Mouse (Mus musculus) neural tube, embryonic 12.5 days (tissue): ENCODE measurements around the gene Gm13178. TPM values are rescaled to one million over a fixed set of nuclear protein-coding genes. Genes with fewer than 3 reads are reported as not detected.

Source experiments
- ATAC-seq: fragments of 200-750 bp; cut with Nextera tagmentation; 2 replicates; pipeline ENCODE4 v1.8.0; 2017; ENCODE audit warnings: low read depth, mild to moderate bottlenecking, moderate TSS enrichment, moderate library complexity; ENCODE audit not compliant: low FRiP score
- H3K27ac ChIP-seq: fragments of 300-500 bp; sonication (generic); 2 replicates; pipeline ENCODE4 v1.5.1; 2016
- H3K27me3 ChIP-seq: fragments of 300-500 bp; sonication (generic); replicated peaks from 2 replicates; pipeline ENCODE4 v1.6.1; 2016; ENCODE audit warnings: mild to moderate bottlenecking
- H3K36me3 ChIP-seq: fragments of 300-500 bp; sonication (generic); 2 replicates; pipeline ENCODE4 v1.6.1; 2016; ENCODE audit warnings: mild to moderate bottlenecking
- H3K4me1 ChIP-seq: fragments of 300-500 bp; sonication (generic); 2 replicates; pipeline ENCODE4 v1.6.1; 2016
- H3K4me2 ChIP-seq: fragments of 300-500 bp; sonication (generic); replicated peaks from 2 replicates; pipeline ENCODE4 v1.6.1; 2016; ENCODE audit warnings: mild to moderate bottlenecking
- H3K4me3 ChIP-seq: fragments of 300-500 bp; sonication (generic); 2 replicates; pipeline ENCODE4 v1.5.1; 2016
- H3K9ac ChIP-seq: fragments of 300-500 bp; sonication (generic); 2 replicates; pipeline ENCODE4 v1.6.1; 2016; ENCODE audit warnings: mild to moderate bottlenecking
- H3K9me3 ChIP-seq: fragments of 300-500 bp; sonication (generic); 2 replicates; pipeline ENCODE4 v1.6.1; 2016; ENCODE audit warnings: mild to moderate bottlenecking
- WGBS: fragments of 180-500 bp; shearing (Covaris S2); methylation state at CpG from one replicate; pipeline ENCODE4 v1.1.7; 2016; 5-methylcytosine and 5-hydroxymethylcytosine counted together
- polyA plus RNA-seq: library from polyadenylated mRNA; unstranded; fragments of >200 nt; fragmentation: Nextera tagmentation; extraction: Ambion mirVana; gene quantifications from 2 replicates; pipeline ENCODE4 v1.2.1, GENCODE M21; 2016

Gm13178 gene
- not detected in 2 replicates for polyA plus RNA-seq

DNA sequence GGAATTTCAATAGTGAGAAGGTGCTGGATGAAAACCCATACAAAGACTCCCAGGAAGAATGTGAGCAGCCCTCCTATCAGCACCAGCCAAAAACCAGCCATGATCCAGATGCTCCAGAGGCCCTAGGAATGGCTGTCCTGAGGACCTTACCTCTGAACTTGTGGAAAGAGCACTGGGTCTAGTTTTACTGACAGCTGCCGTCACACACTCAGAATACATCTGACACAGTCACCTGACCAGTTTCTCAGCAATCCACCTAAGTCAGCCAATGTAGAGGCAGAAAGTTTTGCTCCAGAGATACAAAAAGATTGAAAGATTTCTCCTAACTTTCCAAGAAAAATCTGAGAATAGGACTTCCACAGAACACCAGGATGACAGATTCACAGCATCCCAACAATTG, at the start of gene Gm13178:
TSS of gene Gm13178 (minus strand) at position 101 of the 400 bp plus-strand sequence.
- 92% methylated on average over 1 of the region's 1 CpGs for WGBS
- ATAC-seq = no peak
- Histone ChIP-seq H3K4me1 (no peaks in the 10 kb centered on the region), H3K4me2 (no peak within 1 kb of the TSS), H3K9ac (no peak within 1 kb of the TSS), H3K4me3 (no peak within 1 kb of the TSS), H3K27ac (no peak within 1 kb of the TSS), H3K9me3 (0 out of 2 replicates have a peak, but pooled peaks cover 3% of the 10 kb centered on the region), H3K36me3 (no peaks in the 10 kb centered on the region), H3K27me3 (no peaks in the 10 kb centered on the region)

DNA sequence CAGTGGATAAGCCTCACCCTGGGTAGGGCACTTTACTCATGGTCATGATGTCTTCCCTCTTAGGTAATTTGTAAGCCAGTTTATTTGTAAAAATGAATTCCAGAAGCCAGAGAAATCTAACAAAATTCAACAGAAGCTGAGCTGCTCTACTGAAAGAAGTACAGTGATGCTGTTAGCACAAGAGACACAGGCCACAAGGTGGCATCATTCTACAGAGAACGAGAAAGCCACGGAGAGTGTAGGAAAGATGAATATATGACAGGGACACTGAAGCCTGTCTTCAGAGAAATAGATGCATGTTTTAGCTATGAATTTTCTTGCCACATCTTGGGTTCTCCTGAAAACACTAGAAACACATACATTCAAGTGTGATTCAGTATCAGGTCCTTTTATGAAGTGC, 44.5 kb upstream of the Gm13178 start:
- H3K27me3 ChIP-seq = no peaks in the 10 kb centered on the region
- H3K4me2 ChIP-seq = no peak overlapping the region
- WGBS = 35% methylated on average over 2 of the region's 2 CpGs
- no peak overlapping the region for H3K27ac ChIP-seq
- H3K9me3 ChIP-seq = no peaks in the 10 kb centered on the region
- H3K9ac ChIP-seq = no peak overlapping the region
- ATAC-seq = no peak
- H3K4me1 ChIP-seq = no peaks in the 10 kb centered on the region
- H3K4me3 ChIP-seq = no peak overlapping the region
- H3K36me3 ChIP-seq = no peaks in the 10 kb centered on the region

DNA sequence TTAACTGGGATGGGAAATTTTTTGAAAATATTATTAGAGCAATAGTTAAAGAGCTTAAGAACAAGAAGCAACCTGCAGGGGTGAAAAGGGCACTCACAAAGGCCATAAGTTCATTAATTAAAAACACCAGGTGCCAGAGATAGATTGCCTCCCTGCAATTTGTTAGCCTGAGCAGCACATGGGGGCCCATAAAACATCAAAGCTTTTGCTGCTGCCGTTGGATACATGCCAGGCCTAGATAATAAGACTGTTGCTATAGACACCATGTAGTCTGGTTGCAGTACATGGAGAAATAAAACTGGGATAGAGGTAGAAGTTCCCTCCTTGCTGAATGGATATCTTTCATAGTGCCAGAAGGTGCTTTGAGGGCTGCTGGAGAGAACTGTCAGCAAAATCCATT, 27.9 kb upstream of the Gm13178 start:
- H3K36me3 ChIP-seq = no peaks in the 10 kb centered on the region
- no peak overlapping the region for H3K4me2 ChIP-seq
- 7% methylated on average over 1 of the region's 1 CpGs for WGBS
- H3K4me1 ChIP-seq = no peaks in the 10 kb centered on the region
- no peaks in the 10 kb centered on the region for H3K27me3 ChIP-seq
- H3K9ac ChIP-seq = no peak overlapping the region
- no peaks in the 10 kb centered on the region; the same call in 1 of the 2 replicates for H3K9me3 ChIP-seq
- no peak overlapping the region for H3K27ac ChIP-seq
- H3K4me3 ChIP-seq = no peak overlapping the region
- ATAC-seq = peak; percentile 50; the same call in 1 of the 2 replicates

DNA sequence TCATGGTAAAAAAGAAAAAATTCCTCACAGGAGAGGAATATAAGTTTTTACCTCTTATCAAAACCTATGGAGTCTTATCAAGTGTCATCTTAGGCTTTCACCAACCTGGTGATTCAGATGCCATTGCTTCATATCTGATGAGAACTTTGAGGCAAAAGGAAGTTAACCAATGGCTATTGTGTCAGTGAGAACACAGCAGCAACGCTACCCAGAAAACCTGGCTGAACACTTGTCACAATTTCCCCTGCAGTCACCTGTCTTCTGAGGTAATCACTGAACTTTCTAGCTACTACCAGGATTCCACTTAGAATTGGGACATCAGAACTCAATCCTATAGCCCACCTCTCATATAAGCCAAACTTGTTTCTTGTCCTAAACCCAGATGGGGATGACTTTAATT, 1.5 kb downstream of the Gm13178 start:
- Histone ChIP-seq H3K27ac (no peak overlapping the region), H3K9me3 (0 out of 2 replicates have a peak, but pooled peaks cover 3% of the 10 kb centered on the region), H3K36me3 (no peaks in the 10 kb centered on the region), H3K27me3 (no peaks in the 10 kb centered on the region), H3K4me1 (no peaks in the 10 kb centered on the region), H3K9ac (no peak overlapping the region), H3K4me3 (no peak overlapping the region), H3K4me2 (no peak overlapping the region)
- ATAC-seq = no peak
- 88% methylated on average over 1 of the region's 1 CpGs for WGBS

DNA sequence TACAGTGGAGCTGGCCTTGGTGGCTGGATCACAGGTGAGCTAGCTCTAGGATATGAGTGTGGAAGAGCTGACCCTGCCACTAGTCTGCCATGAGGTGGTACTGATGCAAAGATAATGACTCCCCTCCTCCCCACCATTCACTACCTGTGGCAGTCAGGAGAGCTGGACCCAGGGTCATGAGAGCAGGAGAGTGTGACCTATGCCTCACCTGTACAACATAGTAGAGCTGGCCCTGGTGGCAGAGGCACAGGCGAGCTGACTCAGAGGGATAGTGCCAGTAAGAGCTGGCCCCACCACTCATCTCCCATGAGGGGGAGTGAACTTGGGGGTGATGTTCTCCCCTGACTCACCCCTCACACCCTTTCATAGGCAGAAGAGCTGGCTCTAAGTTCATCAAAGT, 2.9 kb downstream of the Gm13178 start:
- Histone ChIP-seq H3K9ac (no peak overlapping the region), H3K4me1 (no peaks in the 10 kb centered on the region), H3K27ac (no peak overlapping the region), H3K9me3 (0 out of 2 replicates have a peak, but pooled peaks cover 3% of the 10 kb centered on the region), H3K27me3 (no peaks in the 10 kb centered on the region), H3K36me3 (no peaks in the 10 kb centered on the region), H3K4me3 (no peak overlapping the region), H3K4me2 (no peak overlapping the region)
- 86% methylated on average over 1 of the region's 1 CpGs for WGBS
- ATAC-seq = no peak

DNA sequence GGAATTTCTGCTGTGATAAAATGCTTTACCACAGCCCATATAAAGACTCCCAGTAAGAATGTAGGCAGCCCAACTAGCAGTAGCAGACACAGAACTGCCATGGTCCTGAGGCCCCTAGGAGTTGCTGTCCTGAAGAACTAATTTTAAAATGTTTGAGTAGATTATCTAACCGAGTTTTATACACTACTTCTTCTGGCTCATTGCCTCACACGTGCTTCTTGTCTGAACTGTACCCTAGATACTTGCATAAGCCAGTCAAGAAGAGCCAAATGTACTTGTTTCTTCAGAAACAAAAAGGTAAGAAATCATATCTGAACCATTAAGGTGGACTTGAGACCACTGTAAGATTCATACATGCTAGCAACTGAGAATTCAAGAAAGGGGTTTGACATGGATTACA, 34.9 kb downstream of the Gm13178 start, which contains the start of gene Gm436:
TSS of gene Gm436 (minus strand) at position 101 of the 400 bp plus-strand sequence.
- Histone ChIP-seq H3K27me3 (no peaks in the 10 kb centered on the region), H3K9me3 (no peaks in the 10 kb centered on the region), H3K9ac (no peak within 1 kb of the TSS), H3K27ac (no peak within 1 kb of the TSS), H3K4me1 (no peaks in the 10 kb centered on the region), H3K36me3 (no peaks in the 10 kb centered on the region), H3K4me2 (no peak within 1 kb of the TSS), H3K4me3 (no peak within 1 kb of the TSS)
- 68% methylated on average over 2 of the region's 2 CpGs for WGBS
- no peak for ATAC-seq

Other genes with a start within 250 kb of the Gm13178 start
- gene 9430007A20Rik, start 201.6 kb downstream of the Gm13178 start, polyA plus RNA-seq = not detected in 2 replicates
- gene Gm13124, start 156.3 kb downstream of the Gm13178 start, polyA plus RNA-seq = not detected in 2 replicates
- not detected in 2 replicates for gene Aadacl4, start 107.7 kb downstream of the Gm13178 start, polyA plus RNA-seq
- not detected in 2 replicates for gene Gm436, start 35.0 kb downstream of the Gm13178 start, polyA plus RNA-seq
- gene Gm438, start 65.2 kb upstream of the Gm13178 start, polyA plus RNA-seq = not detected in 2 replicates
- 77.3 and 90.2 TPM in 2 replicates for gene Dhrs3, start 171.4 kb upstream of the Gm13178 start, polyA plus RNA-seq